Mouse (Mus musculus): ENCODE data around the gene Pced1b. TPM values are rescaled to one million over a fixed set of nuclear protein-coding genes. Genes with fewer than 3 reads are reported as not detected.

Pced1b gene
- polyA plus RNA-seq, 1 experiment from 2014 or later: 1.9 TPM

DNA sequence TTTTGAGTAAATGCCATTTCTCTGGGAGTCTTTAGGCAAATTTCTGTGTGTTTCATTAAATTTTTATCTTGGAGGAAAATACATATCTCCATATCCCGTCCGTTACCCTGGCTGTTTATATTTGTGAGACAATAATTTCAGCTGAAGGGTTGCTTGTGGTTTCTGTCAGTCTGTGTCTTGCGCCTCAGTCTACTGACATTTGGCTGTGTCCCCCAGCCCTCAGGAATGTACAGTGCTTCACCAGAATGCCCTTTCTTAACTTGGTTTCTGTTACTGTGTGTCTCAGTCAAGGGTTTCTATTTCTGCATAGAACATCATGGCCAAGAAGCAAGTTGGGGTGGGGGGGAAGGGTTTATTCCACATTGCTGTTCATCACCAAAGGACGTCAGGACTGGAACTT, 42.3 kb downstream of the Pced1b start:
- Histone ChIP-seq H3K4me2 (no peak overlapping the region), H3K27ac (no peak overlapping the region), H3K36me3 (no peaks in the 10 kb centered on the region), H3K27me3 (no peaks in the 10 kb centered on the region), H3K9ac (no peak overlapping the region), H3K4me3 (no peak overlapping the region), H3K4me1 (replicated peaks) (no peaks in the 10 kb centered on the region), H3K9me3 (replicated peaks) (no peaks in the 10 kb centered on the region)
- 67% methylated on average over 4 of the region's 4 CpGs for WGBS
- ATAC-seq (replicated peaks; ENCODE audit: insufficient number of reproducible peaks, insufficient read depth, low FRiP score, low read depth): no peak

DNA sequence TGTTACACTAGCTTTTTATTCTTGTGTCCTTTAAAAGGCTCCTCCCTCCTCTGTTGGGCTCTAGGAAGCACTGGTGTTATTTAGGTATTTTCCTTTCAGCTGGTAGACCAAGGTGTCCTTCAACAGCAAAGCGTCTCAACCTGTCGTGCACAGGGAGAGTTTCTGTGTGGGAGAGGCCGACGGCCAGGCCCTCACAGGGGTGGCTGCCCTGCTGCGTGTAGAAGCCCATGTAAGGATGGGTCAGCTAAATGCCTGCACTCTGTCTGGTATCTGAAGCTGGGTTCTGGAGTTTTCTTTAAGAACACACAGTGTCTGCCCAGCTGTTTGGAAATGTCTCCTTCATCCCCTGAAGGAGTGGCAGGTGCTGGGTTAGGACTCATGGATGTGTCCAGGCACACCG, 43.4 kb downstream of the Pced1b start:
- H3K9me3 ChIP-seq (replicated peaks): no peaks in the 10 kb centered on the region
- 88% methylated on average over 6 of the region's 6 CpGs for WGBS
- no peak overlapping the region for H3K4me2 ChIP-seq
- no peak overlapping the region for H3K27ac ChIP-seq
- no peaks in the 10 kb centered on the region for H3K27me3 ChIP-seq
- no peaks in the 10 kb centered on the region for H3K4me1 ChIP-seq (replicated peaks)
- no peak overlapping the region for H3K4me3 ChIP-seq
- no peak for ATAC-seq (replicated peaks; ENCODE audit: insufficient number of reproducible peaks, insufficient read depth, low FRiP score, low read depth)
- H3K36me3 ChIP-seq: no peaks in the 10 kb centered on the region
- no peak overlapping the region for H3K9ac ChIP-seq

DNA sequence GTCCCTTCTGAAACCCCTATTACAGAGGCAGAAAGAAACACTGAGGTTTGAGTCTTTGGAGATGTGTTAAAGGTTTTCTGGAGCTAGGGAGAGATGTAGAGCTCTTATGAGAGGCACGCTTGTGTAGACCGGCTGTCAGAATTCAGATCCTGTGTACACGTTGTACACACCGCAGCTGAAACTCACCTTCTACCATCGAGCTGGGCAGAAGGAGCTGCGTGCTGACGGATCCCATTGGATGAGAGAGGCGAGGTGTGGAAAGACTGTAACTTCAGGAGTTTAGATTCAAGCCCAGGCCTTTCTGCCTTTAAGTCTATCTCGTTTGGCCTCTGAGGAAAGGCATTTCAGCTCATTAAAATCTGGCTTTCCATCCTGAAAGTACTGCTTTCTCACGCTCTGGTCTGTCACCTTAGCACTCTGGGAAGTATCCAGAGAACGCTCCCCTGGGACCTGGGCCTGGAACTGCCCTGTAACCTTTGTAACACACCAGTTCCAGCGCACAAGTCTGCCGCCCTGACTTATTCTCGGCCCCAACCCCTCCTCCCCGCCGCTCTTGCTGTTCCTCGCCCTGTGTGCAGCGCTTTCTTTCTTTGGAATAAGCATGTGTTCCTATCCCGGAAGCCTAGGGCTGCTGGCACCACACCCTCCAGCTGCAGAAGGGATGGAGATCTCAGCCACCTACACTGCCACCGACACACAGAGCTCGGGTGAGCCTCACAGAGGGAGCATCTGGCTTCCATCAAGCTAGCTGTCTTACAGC, 44.6 kb downstream of the Pced1b start:
- no peak; the same call in 1 of the 2 replicates for ATAC-seq (replicated peaks; ENCODE audit: insufficient number of reproducible peaks, insufficient read depth, low FRiP score, low read depth)
- no peak overlapping the region for H3K4me2 ChIP-seq
- no peaks in the 10 kb centered on the region for H3K27me3 ChIP-seq
- H3K4me3 ChIP-seq: no peak overlapping the region
- H3K9ac ChIP-seq: no peak overlapping the region
- 66% methylated on average over 21 of the region's 21 CpGs for WGBS
- H3K4me1 ChIP-seq (replicated peaks): no peaks in the 10 kb centered on the region
- H3K9me3 ChIP-seq (replicated peaks): no peaks in the 10 kb centered on the region
- no peak overlapping the region for H3K27ac ChIP-seq
- no peaks in the 10 kb centered on the region for H3K36me3 ChIP-seq

DNA sequence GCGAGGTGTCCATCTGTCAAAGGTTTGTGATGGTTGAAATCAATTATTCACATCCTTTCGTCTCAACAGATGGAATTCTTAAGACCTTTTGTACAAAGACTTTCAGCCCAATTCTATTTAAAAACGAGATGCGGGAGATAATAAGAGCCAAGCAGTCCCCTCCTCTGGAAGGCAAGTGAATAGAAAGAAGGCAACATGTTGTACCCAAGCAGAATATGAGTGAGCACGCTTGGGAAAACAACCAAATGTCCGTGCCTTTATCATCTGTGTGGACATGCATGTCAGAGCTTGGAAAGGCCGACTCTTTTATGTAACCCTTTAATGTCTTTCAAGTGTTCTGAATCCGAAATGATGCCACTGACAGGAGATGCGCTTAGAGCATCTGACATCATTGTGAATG, 61.0 kb downstream of the Pced1b start:
- ATAC-seq (replicated peaks; ENCODE audit: insufficient number of reproducible peaks, insufficient read depth, low FRiP score, low read depth): no peak
- Histone ChIP-seq H3K4me1 (replicated peaks) (no peaks in the 10 kb centered on the region), H3K4me3 (no peak overlapping the region), H3K9ac (no peak overlapping the region), H3K27me3 (no peaks in the 10 kb centered on the region), H3K27ac (no peak overlapping the region), H3K4me2 (no peak overlapping the region), H3K9me3 (replicated peaks) (no peaks in the 10 kb centered on the region), H3K36me3 (no peaks in the 10 kb centered on the region)
- 71% methylated on average over 9 of the region's 9 CpGs for WGBS

DNA sequence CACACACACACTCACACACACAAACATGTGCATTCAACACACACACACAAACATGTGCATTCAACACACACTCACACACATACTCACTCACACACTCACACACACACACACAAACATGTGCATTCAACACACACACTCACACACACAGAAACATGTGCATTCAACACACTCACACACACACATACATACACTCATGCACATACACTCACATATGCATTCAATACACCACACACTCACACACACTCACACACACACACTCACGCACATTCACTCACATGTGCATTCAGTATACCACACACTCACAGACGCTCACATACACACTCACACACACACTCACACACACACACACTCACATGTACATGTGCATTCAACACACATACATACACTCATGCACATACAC, 62.6 kb downstream of the Pced1b start:
- 83% methylated on average over 2 of the region's 2 CpGs for WGBS
- no peaks in the 10 kb centered on the region for H3K27me3 ChIP-seq
- H3K9me3 ChIP-seq (replicated peaks): no peaks in the 10 kb centered on the region
- no peak overlapping the region for H3K4me2 ChIP-seq
- H3K27ac ChIP-seq: no peak overlapping the region
- H3K4me1 ChIP-seq (replicated peaks): no peaks in the 10 kb centered on the region
- no peaks in the 10 kb centered on the region for H3K36me3 ChIP-seq
- no peak overlapping the region for H3K9ac ChIP-seq
- no peak for ATAC-seq (replicated peaks; ENCODE audit: insufficient number of reproducible peaks, insufficient read depth, low FRiP score, low read depth)
- no peak overlapping the region for H3K4me3 ChIP-seq

DNA sequence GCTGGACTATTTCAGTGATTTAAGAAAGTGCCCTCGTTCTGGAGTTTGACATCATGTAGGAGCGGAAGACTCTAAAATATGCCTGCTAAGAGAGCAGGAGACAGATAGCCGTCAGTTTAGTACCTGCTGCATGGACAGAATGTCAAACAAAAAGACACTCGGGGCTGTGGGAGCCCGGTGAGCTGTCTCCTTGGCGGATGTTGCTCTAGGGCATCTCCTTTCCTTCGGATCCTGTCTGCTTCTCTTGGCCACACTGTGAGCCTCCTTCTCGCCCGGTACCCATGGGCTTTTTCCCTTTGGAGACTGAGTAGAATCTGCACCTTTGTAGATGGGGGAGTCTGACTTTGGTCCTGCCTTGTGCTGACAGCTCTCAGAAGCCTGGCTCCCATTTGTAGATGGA, 63.3 kb downstream of the Pced1b start:
- Histone ChIP-seq H3K36me3 (no peaks in the 10 kb centered on the region), H3K9me3 (replicated peaks) (no peaks in the 10 kb centered on the region), H3K4me1 (replicated peaks) (no peaks in the 10 kb centered on the region), H3K9ac (no peak overlapping the region), H3K27ac (no peak overlapping the region), H3K27me3 (no peaks in the 10 kb centered on the region), H3K4me3 (no peak overlapping the region), H3K4me2 (no peak overlapping the region)
- ATAC-seq (replicated peaks; ENCODE audit: insufficient number of reproducible peaks, insufficient read depth, low FRiP score, low read depth): no peak
- WGBS: 79% methylated on average over 9 of the region's 9 CpGs

DNA sequence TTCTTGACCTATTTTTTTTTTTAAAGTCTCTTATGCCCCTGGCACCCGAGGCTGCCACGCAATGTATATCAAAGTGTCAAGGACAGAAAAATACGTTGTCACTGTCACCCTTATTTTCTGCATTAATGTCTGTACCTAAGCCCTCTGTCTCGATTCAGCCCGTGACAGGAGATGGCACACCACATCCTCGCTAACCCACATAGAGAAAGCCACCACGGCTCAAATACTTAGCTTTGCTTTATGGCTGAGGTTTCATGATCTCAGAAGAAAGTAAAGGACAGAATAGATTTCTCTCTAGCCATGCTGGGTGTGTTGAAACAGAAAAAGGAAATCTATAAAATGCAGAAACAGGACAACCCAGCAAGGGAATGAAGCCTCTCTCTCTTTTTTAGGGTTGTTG, 64.3 kb downstream of the Pced1b start:
- Histone ChIP-seq H3K9me3 (replicated peaks) (no peaks in the 10 kb centered on the region), H3K4me1 (replicated peaks) (no peaks in the 10 kb centered on the region), H3K4me2 (no peak overlapping the region), H3K27me3 (no peaks in the 10 kb centered on the region), H3K27ac (no peak overlapping the region), H3K4me3 (no peak overlapping the region), H3K9ac (no peak overlapping the region), H3K36me3 (no peaks in the 10 kb centered on the region)
- ATAC-seq (replicated peaks; ENCODE audit: insufficient number of reproducible peaks, insufficient read depth, low FRiP score, low read depth): no peak
- WGBS: 74% methylated on average over 7 of the region's 7 CpGs

DNA sequence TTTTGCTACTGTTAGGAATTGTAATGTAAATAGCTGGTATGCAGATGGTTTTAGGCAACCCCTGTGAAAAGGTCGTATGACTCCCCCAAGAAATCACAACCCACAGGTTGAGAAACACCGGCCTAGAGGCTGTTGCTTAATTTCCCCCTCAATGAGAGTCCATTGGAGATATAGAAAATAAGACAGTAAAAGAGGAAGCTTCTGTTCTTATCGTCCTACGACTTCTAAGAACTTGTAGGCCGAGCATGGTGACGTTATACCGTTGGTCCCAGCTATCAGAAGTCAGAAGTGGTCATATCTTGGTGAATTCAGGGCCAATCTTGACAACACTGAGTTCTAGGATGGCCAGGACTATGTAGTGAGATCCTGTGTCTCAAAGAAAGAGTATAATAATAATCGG, 65.0 kb downstream of the Pced1b start:
- no peaks in the 10 kb centered on the region for H3K4me1 ChIP-seq (replicated peaks)
- ATAC-seq (replicated peaks; ENCODE audit: insufficient number of reproducible peaks, insufficient read depth, low FRiP score, low read depth): no peak
- WGBS: 78% methylated on average over 8 of the region's 8 CpGs
- no peaks in the 10 kb centered on the region for H3K27me3 ChIP-seq
- H3K36me3 ChIP-seq: no peaks in the 10 kb centered on the region
- H3K9ac ChIP-seq: no peak overlapping the region
- no peaks in the 10 kb centered on the region for H3K9me3 ChIP-seq (replicated peaks)
- H3K4me2 ChIP-seq: no peak overlapping the region
- H3K27ac ChIP-seq: no peak overlapping the region
- H3K4me3 ChIP-seq: no peak overlapping the region

DNA sequence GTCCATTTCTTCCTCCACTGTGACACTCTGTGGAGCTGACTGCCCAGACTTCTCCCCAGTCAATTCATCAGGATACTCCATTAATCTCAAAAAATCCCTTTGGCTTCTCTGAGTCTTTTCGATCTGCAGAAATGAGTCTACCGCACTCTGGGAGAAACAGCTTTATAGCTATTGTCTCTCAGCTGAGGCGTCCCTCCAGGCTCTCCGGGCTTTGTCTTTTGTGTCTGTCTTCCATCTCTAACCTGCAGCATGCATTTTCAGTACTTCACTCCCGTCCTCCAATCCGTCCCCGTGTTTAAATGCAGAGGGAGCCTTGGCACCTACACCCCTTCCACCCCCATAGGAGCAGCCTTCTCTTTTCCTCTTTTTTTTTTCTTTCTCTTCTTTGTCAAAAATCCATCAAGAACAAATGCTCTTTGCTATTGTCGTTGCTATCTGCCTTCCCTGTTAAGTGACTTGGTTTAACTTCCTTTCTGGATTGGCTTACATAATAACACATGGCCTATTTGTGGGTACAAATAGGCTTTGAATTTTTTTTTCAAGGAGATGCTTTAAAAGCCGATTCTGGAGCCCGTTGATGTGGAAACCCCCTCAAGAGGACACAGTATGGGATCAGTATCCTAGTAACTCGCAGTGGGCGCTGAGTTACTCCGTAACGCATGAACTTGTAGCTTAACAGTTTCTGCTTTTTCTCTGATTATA, 68.0 kb downstream of the Pced1b start:
- Histone ChIP-seq H3K4me3 (no peak overlapping the region), H3K4me1 (replicated peaks) (no peaks in the 10 kb centered on the region), H3K27me3 (no peaks in the 10 kb centered on the region), H3K36me3 (no peaks in the 10 kb centered on the region), H3K9me3 (replicated peaks) (no peaks in the 10 kb centered on the region), H3K4me2 (no peak overlapping the region), H3K9ac (no peak overlapping the region), H3K27ac (no peak overlapping the region)
- no peak for ATAC-seq (replicated peaks; ENCODE audit: insufficient number of reproducible peaks, insufficient read depth, low FRiP score, low read depth)
- WGBS: 80% methylated on average over 14 of the region's 14 CpGs

DNA sequence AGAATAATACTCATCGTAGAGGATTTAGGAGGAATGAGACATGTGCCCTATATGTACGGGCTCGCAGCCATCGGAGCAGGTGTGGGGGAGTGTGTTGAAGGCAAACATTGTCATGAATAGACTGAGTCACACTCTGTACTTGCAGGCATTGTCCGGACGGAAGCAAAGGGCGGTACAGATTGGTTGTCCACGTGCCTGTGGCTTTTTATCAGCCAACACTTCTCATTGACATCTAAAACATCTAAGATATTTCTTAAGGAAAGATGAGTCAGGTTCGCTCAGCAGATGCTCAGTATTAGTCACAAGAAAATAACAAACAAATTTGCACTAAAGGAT, 68.5 kb downstream of the Pced1b start:
- no peak overlapping the region for H3K4me3 ChIP-seq
- H3K4me1 ChIP-seq (replicated peaks): no peaks in the 10 kb centered on the region
- no peaks in the 10 kb centered on the region for H3K9me3 ChIP-seq (replicated peaks)
- no peaks in the 10 kb centered on the region for H3K27me3 ChIP-seq
- H3K4me2 ChIP-seq: no peak overlapping the region
- 47% methylated on average over 9 of the region's 9 CpGs for WGBS
- H3K27ac ChIP-seq: no peak overlapping the region
- no peak overlapping the region for H3K9ac ChIP-seq
- no peak for ATAC-seq (replicated peaks; ENCODE audit: insufficient number of reproducible peaks, insufficient read depth, low FRiP score, low read depth)
- no peaks in the 10 kb centered on the region for H3K36me3 ChIP-seq

DNA sequence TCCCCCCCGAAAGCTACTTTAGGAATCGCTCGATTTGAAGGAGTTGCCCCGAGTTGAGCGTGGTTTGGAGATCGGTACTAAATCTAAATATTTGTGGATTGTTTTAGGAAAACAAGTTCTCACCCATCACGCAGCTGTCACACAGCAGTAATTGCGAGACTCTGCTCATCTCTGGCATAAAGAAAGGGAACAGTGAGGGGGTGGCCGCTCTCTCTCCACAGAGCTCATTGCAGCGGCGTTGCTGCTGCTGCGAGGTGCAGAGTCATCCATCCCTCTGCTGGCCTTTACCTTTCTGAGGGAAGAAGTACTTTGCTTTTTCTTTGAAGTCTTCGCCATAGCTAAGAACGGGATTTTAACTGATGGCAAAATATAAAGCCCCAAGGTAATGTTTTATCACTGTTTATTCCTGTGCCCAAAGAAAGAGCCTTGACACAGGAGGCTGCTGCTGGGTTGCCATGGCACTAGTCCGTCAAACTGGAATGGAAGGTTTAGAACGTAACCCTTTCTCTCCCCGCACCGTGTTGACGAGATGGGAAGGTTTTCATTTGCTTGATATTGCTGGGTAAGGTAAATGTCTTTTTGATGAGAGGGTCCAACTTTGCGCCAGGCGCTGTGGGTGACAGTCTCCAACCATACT, 71.6 kb downstream of the Pced1b start:
- Histone ChIP-seq H3K27ac (no peak overlapping the region), H3K9ac (no peak overlapping the region), H3K9me3 (replicated peaks) (no peaks in the 10 kb centered on the region), H3K4me1 (replicated peaks) (no peaks in the 10 kb centered on the region), H3K4me3 (no peak overlapping the region), H3K36me3 (no peaks in the 10 kb centered on the region), H3K27me3 (no peaks in the 10 kb centered on the region), H3K4me2 (no peak overlapping the region)
- WGBS: 82% methylated on average over 21 of the region's 21 CpGs
- ATAC-seq (replicated peaks; ENCODE audit: insufficient number of reproducible peaks, insufficient read depth, low FRiP score, low read depth): no peak

DNA sequence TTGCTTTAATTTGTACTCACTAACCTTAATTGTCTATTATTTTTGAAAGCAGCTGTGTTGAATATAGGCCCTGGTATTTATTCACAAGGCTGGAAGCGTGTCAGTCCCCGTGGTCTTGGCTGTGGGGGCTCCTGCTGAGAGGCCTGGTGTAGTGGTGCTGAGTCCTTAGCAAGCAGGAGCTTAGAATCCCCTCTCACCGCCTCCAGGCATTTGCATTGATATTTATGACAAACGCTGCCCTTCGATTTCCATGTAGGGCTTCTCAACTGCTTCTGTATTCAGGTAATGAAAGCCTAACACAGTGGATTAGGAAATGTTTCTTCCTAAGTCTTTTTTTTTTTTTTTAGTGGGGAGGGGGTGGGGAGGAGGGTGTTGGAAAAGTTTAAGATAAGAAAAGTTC, 75.9 kb downstream of the Pced1b start:
- no peak overlapping the region for H3K9ac ChIP-seq
- no peaks in the 10 kb centered on the region for H3K36me3 ChIP-seq
- H3K27ac ChIP-seq: no peak overlapping the region
- no peak for ATAC-seq (replicated peaks; ENCODE audit: insufficient number of reproducible peaks, insufficient read depth, low FRiP score, low read depth)
- H3K4me2 ChIP-seq: no peak overlapping the region
- 74% methylated on average over 5 of the region's 5 CpGs for WGBS
- H3K9me3 ChIP-seq (replicated peaks): 0 out of 2 replicates have a peak, but pooled peaks cover 4% of the 10 kb centered on the region
- H3K4me3 ChIP-seq: no peak overlapping the region
- no peaks in the 10 kb centered on the region for H3K4me1 ChIP-seq (replicated peaks)
- no peaks in the 10 kb centered on the region for H3K27me3 ChIP-seq
